Mouse (Mus musculus) layer of hippocampus, adult 8-10 months (tissue): ENCODE measurements around the gene Kera. TPM values are rescaled to one million over a fixed set of nuclear protein-coding genes. Genes with fewer than 3 reads are reported as not detected.

Experiments
- DNase-seq, 2 experiments: peaks; one replicate each; pipeline ENCODE4 v3.0.0; 2022; ENCODE audit warnings: low spot score in 2 of 2
- total RNA-seq, 4 experiments: library from RNA; stranded (reverse); gene quantifications; 2 replicates each; pipeline ENCODE4 v1.2.4; 2022

Gene Kera
- total RNA-seq, result under 1 TPM in 2 of 4 experiments, not detected in 2; 0.19 to 0.20 TPM

GRCm38 (mm10) chr10:97606579-97606978, at the start of gene Kera:
TSS of gene Kera (plus strand) at chr10:97606879.
- DNase-seq, result no peak

- no peak for DNase-seq
Measured at GRCm38 (mm10) chr10:97564957-97565856, 41.5 kb upstream of the Kera start, which contains the start of gene Lum. TSS of gene Lum (plus strand) at chr10:97565128.

- DNase-seq, result no peak
Measured at GRCm38 (mm10) chr10:97567489-97568135, 39.1 kb upstream of the Kera start.

- DNase-seq, result peak; percentile 50 to 70
Measured at GRCm38 (mm10) chr10:97582543-97583231, 24.0 kb upstream of the Kera start.

GRCm38 (mm10) chr10:97584176-97584575, 22.5 kb upstream of the Kera start:
- no peak for DNase-seq

- no peak for DNase-seq
Measured at GRCm38 (mm10) chr10:97587159-97587558, 19.5 kb upstream of the Kera start.

- no peak for DNase-seq
Measured at GRCm38 (mm10) chr10:97589574-97589973, 17.1 kb upstream of the Kera start.

- no peak for DNase-seq
Measured at GRCm38 (mm10) chr10:97591036-97591435, 15.6 kb upstream of the Kera start.

GRCm38 (mm10) chr10:97591685-97592084, 15.0 kb upstream of the Kera start:
- no peak for DNase-seq

- no peak for DNase-seq
Measured at GRCm38 (mm10) chr10:97595680-97596079, 11.0 kb upstream of the Kera start.

- DNase-seq, result no peak
Measured at GRCm38 (mm10) chr10:97601744-97602143, 4.9 kb upstream of the Kera start.

- no peak for DNase-seq
Measured at GRCm38 (mm10) chr10:97603256-97603655, 3.4 kb upstream of the Kera start.

- no peak for DNase-seq
Measured at GRCm38 (mm10) chr10:97622328-97622727, 15.6 kb downstream of the Kera start.

- no peak for DNase-seq
Measured at GRCm38 (mm10) chr10:97624381-97624780, 17.7 kb downstream of the Kera start.

- DNase-seq, result no peak
Measured at GRCm38 (mm10) chr10:97625116-97625515, 18.4 kb downstream of the Kera start.

GRCm38 (mm10) chr10:97626543-97626942, 19.9 kb downstream of the Kera start:
- DNase-seq, result no peak

GRCm38 (mm10) chr10:97631061-97631460, 24.4 kb downstream of the Kera start:
- DNase-seq, result no peak

- no peak for DNase-seq
Measured at GRCm38 (mm10) chr10:97641926-97642325, 35.2 kb downstream of the Kera start.

- no peak for DNase-seq
Measured at GRCm38 (mm10) chr10:97643768-97644167, 37.1 kb downstream of the Kera start, which contains the start of gene Epyc. TSS of gene Epyc (plus strand) at chr10:97644068.

- no peak for DNase-seq
Measured at GRCm38 (mm10) chr10:97650334-97650733, 43.7 kb downstream of the Kera start.

- no peak for DNase-seq
Measured at GRCm38 (mm10) chr10:97659489-97659888, 52.8 kb downstream of the Kera start.
